Mouse (Mus musculus): Measurements from ENCODE around the gene Diras2.

- TF ChIP-seq CTCF (IDR thresholded peaks at IDR 0.05; ENCODE audit: low read depth) (no peak), EP300 (optimal IDR thresholded peaks at IDR 0.05) (no peak)
Observed at GRCm38 (mm10) chr13:52481786-52482185, 49.3 kb downstream of the Diras2 start.

Data from stomach, postnatal 0 days (tissue).